Mouse (Mus musculus) heart, embryonic 14.5 days (tissue): ENCODE results near the gene Eif5b. TPM values are rescaled to one million over a fixed set of nuclear protein-coding genes. Genes with fewer than 3 reads are reported as not detected.
"Not testable (repeated sequence)": the region's sequence is repeated elsewhere in the genome, so short reads cannot be mapped to it uniquely, and the experiment has no call there.

Experiments used
- ATAC-seq: fragments of 200-750 bp; cut with Nextera tagmentation; 2 replicates; pipeline ENCODE4 v1.8.0; 2017; ENCODE audit warnings: low read depth, moderate TSS enrichment; ENCODE audit not compliant: insufficient number of reproducible peaks, insufficient read depth, low FRiP score
- H3K27ac ChIP-seq, 2 experiments: fragments of 200-500 bp in 1 of 2; fragments of 300-500 bp in 1 of 2; sonication (generic) in 1 of 2; replicated peaks in 1 of 2; 2 replicates each; pipeline ENCODE4 v1.5.1; 2012 to 2014; ENCODE audit warnings: low read depth in 2 of 2, low read length in 2 of 2, control low read depth in 1 of 2, mild to moderate bottlenecking in 1 of 2, mixed read lengths in 1 of 2; ENCODE audit not compliant: control insufficient read depth in 1 of 2, insufficient read depth in 1 of 2
- H3K27me3 ChIP-seq: fragments of 300-500 bp; sonication (generic); 2 replicates; pipeline ENCODE4 v1.6.1; 2014; ENCODE audit warnings: mild to moderate bottlenecking, low read length, control low read depth; ENCODE audit not compliant: control insufficient read depth, insufficient read depth
- H3K36me3 ChIP-seq: fragments of 300-500 bp; sonication (generic); 2 replicates; pipeline ENCODE4 v1.6.1; 2014; ENCODE audit warnings: mild to moderate bottlenecking, control low read depth, low read length, mixed read lengths; ENCODE audit not compliant: control insufficient read depth, insufficient read depth
- H3K4me1 ChIP-seq, 2 experiments: fragments of 200-500 bp in 1 of 2; fragments of 300-500 bp in 1 of 2; sonication (generic) in 1 of 2; 2 replicates each; pipeline ENCODE4 v1.6.1; 2012 to 2014; ENCODE audit warnings: low read length in 2 of 2, control low read depth in 1 of 2, mixed read lengths in 1 of 2; ENCODE audit not compliant: control insufficient read depth in 2 of 2, insufficient read depth in 2 of 2
- H3K4me2 ChIP-seq: fragments of 300-500 bp; sonication (generic); 2 replicates; pipeline ENCODE4 v1.6.1; 2014; ENCODE audit warnings: mild to moderate bottlenecking, low read length
- H3K4me3 ChIP-seq, 2 experiments: fragments of 200-500 bp in 1 of 2; fragments of 300-500 bp in 1 of 2; sonication (generic) in 1 of 2; 2 replicates each; pipeline ENCODE4 v1.5.1; 2012 to 2014; ENCODE audit warnings: low read length in 2 of 2, mild to moderate bottlenecking in 2 of 2, control low read depth in 1 of 2, low read depth in 1 of 2, moderate library complexity in 1 of 2; ENCODE audit not compliant: control insufficient read depth in 1 of 2, insufficient read depth in 1 of 2
- H3K9ac ChIP-seq: fragments of 300-500 bp; sonication (generic); 2 replicates; pipeline ENCODE4 v1.6.1; 2014; ENCODE audit warnings: mild to moderate bottlenecking, low read length
- H3K9me3 ChIP-seq: fragments of 300-500 bp; sonication (generic); 2 replicates; pipeline ENCODE4 v1.6.1; 2016; ENCODE audit warnings: low read length, control low read depth; ENCODE audit not compliant: control insufficient read depth
- WGBS: fragments of 180-500 bp; shearing (Covaris S2); extraction: QIAGEN DNeasy Blood & Tissue Kit; methylation state at CpG from one replicate; pipeline ENCODE4 v1.1.7; 2014; 5-methylcytosine and 5-hydroxymethylcytosine counted together
- polyA plus RNA-seq: library from polyadenylated mRNA; unstranded; fragments of >200 nt; fragmentation: Nextera tagmentation; extraction: Ambion mirVana; gene quantifications from 2 replicates; pipeline ENCODE4 v1.2.1, GENCODE M21; 2014

The Eif5b gene
- polyA plus RNA-seq, 1 experiment from 2014 or later: 16.1 TPM

DNA sequence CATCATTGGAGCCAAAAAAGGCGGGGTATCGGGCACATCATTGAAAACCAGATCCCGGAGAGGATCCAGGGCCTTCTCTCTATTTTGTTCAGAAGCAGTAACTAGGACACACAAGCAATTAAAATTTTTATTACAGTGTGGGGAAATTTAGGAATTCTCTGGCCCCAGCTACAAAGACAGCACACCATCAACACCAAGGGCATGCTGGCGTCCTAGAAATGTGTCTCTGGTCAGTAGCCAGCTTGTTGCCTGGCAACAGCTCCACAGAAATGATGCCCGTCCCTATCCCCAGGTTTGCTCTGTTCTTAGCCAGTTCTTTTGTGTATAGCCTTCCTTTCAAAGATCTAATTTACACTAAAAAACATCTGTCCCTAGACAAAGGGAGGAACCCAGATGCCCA, 38.3 kb upstream of the Eif5b start:
- no peak for ATAC-seq
- Histone ChIP-seq H3K4me2 (no peak overlapping the region), H3K36me3 (no peaks in the 10 kb centered on the region), H3K4me1 (peaks cover 0 to 6% of the 10 kb centered on the region in 2 experiments; a peak in 1 of 4 replicates), H3K9me3 (no peaks in the 10 kb centered on the region), H3K9ac (no peak overlapping the region), H3K4me3 (no peak overlapping the region), H3K27ac (no peak overlapping the region), H3K27me3 (no peaks in the 10 kb centered on the region)
- 73% methylated on average over 5 of the region's 5 CpGs for WGBS

DNA sequence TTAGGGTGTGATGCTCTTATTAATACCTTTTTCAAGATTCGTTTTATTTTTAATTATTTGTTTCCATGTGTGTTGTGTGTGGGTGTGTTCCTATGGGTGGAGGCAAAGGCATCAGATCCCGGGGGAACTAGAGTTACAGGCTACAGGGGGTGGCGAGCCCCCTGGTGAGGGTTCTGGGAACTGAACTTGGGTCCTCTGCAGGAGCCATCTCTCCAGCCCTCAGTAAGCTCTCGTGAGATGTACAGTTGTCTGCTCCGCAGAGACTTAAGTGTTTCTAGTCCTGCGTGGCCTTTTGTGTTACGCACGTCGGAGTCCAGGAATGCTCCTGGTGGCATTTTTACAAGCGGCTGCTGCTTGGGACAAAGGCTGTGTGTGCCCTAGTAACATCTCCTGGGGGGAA, 32.2 kb upstream of the Eif5b start:
- Histone ChIP-seq H3K4me1 (no peaks in the 10 kb centered on the region), H3K27me3 (no peaks in the 10 kb centered on the region), H3K36me3 (no peaks in the 10 kb centered on the region), H3K4me2 (no peak overlapping the region), H3K9me3 (no peaks in the 10 kb centered on the region), H3K4me3 (no peak overlapping the region), H3K27ac (no peak overlapping the region), H3K9ac (no peak overlapping the region)
- ATAC-seq: no peak
- WGBS: 56% methylated on average over 10 of the region's 10 CpGs

DNA sequence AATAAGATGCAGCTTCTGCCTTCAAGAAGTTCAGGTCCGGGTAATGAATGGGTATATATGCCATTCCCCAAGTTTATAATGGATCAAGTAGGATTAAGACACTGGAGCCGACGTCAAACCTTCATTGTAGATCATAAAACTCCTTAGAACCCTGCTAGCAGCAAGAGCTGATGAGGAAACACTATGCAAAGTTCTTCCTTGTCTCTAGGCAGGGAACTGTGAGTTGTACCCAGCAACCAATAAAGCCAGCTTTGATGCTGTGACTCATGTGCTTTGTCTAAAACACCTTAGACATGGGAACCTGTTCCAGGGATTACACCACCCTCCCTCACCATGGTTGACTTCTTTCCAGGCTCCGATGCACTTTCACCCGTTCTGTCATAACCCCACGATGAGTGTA, 29.1 kb upstream of the Eif5b start:
- Histone ChIP-seq H3K27me3 (no peaks in the 10 kb centered on the region), H3K4me3 (no peak overlapping the region), H3K4me2 (no peak overlapping the region), H3K9ac (no peak overlapping the region), H3K9me3 (no peaks in the 10 kb centered on the region), H3K36me3 (no peaks in the 10 kb centered on the region), H3K27ac (no peak overlapping the region), H3K4me1 (peaks cover 2 to 8% of the 10 kb centered on the region in 2 experiments; a peak in 3 of 4 replicates)
- 84% methylated on average over 6 of the region's 6 CpGs for WGBS
- no peak for ATAC-seq

DNA sequence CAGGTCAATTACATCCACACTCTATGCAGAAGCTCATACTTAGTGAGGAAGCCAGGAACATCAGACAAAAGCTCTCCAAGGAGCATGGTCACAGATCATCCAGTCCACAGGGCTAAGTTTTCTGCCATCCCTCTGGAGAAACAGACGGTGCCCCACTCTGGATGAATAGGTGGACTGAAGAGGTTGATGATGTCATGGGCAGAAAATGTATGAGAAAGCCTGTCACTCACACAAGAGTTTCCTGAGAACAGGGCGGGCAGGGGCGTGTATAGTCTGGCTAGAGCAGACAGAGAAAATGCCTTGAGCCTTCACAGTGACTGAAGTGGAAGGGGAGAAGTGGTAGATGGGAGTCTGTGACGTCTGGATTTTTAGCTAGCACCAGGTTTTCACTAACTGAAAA, 26.3 kb upstream of the Eif5b start:
- no peak overlapping the region for H3K9ac ChIP-seq
- 13% methylated on average over 4 of the region's 4 CpGs for WGBS
- H3K36me3 ChIP-seq: no peaks in the 10 kb centered on the region
- no peak overlapping the region for H3K27ac ChIP-seq
- H3K9me3 ChIP-seq: no peaks in the 10 kb centered on the region
- no peak overlapping the region for H3K4me2 ChIP-seq
- H3K27me3 ChIP-seq: no peaks in the 10 kb centered on the region
- H3K4me3 ChIP-seq: no peak overlapping the region
- peaks cover 2 to 8% of the 10 kb centered on the region in 2 experiments; a peak in 3 of 4 replicates for H3K4me1 ChIP-seq
- ATAC-seq: no peak

DNA sequence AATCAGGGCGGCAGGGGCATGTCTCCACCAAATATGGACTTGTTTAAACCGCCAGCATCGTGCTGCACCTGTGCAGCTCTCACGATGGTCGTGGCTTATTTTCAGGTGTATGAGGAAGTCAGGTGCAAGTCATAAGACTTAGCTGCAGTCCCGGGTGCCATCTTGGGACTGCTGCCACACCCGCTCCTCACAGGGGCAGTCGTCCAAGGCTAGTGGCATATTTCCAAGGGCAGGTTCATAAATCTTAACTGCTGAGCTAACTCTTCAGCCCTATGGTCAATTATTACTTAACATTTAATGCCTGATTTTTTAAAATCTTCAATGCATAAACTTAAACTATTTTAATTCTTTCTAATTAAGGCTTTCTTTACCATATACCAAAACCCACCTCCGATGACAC, 21.1 kb upstream of the Eif5b start:
- H3K9ac ChIP-seq, H3K4me2 ChIP-seq, H3K4me3 ChIP-seq, H3K27ac ChIP-seq, H3K27me3 ChIP-seq, H3K4me1 ChIP-seq, ATAC-seq, H3K9me3 ChIP-seq, H3K36me3 ChIP-seq: not testable (repeated sequence)
- 71% methylated on average over 9 of the region's 9 CpGs for WGBS

DNA sequence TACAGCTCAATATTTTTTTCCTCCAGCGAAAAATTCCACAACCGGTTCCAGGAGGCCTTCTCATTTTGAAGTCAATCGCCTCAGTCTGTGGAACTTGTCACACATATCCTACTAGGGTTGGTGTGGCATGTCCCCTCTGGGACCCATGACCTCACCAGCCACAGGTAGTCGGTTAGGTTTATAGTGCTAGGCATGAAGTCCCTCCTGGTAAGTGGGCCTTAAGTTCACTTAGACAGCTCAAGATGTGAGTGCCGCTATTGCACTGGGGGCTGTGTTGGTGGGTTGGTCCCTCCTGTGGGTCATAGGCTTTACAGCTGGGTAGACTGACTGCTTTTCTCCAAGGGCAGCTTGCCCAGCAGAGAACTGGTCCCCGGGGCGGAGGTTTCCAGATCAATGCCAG, 20.5 kb upstream of the Eif5b start:
- no peak overlapping the region for H3K27ac ChIP-seq
- no peaks in the 10 kb centered on the region for H3K4me1 ChIP-seq
- H3K36me3 ChIP-seq: no peaks in the 10 kb centered on the region
- H3K4me2 ChIP-seq: no peak overlapping the region
- no peaks in the 10 kb centered on the region for H3K27me3 ChIP-seq
- WGBS: 88% methylated on average over 7 of the region's 7 CpGs
- H3K4me3 ChIP-seq: no peak overlapping the region
- no peaks in the 10 kb centered on the region for H3K9me3 ChIP-seq
- H3K9ac ChIP-seq: no peak overlapping the region
- ATAC-seq: no peak

DNA sequence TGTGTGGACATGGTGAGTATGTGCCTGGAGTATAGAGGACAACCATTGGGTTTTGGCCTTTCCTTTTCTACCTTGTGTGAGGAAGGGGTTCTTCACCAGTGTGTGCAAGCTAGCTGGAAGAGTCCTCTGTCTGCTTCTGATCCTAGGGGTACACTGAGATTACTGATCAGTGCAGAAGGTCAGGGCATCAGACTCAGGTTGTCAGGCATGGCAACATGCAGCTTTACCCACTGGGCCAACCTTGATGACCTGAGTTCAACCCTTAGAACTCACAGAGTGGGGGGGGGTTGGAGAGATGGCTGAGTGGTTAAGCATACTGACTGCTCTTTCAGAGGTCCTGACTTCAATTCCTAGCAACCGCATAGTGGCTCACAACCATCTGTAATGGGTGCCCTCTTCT, 13.5 kb upstream of the Eif5b start:
- no peak for ATAC-seq
- Histone ChIP-seq H3K4me1 (no peaks in the 10 kb centered on the region), H3K9ac (no peak overlapping the region), H3K9me3 (no peaks in the 10 kb centered on the region), H3K27me3 (no peaks in the 10 kb centered on the region), H3K27ac (no peak overlapping the region), H3K36me3 (peaks cover 41% of the 10 kb centered on the region), H3K4me3 (no peak overlapping the region), H3K4me2 (no peak overlapping the region)
- WGBS: 80% methylated on average over 1 of the region's 1 CpGs

DNA sequence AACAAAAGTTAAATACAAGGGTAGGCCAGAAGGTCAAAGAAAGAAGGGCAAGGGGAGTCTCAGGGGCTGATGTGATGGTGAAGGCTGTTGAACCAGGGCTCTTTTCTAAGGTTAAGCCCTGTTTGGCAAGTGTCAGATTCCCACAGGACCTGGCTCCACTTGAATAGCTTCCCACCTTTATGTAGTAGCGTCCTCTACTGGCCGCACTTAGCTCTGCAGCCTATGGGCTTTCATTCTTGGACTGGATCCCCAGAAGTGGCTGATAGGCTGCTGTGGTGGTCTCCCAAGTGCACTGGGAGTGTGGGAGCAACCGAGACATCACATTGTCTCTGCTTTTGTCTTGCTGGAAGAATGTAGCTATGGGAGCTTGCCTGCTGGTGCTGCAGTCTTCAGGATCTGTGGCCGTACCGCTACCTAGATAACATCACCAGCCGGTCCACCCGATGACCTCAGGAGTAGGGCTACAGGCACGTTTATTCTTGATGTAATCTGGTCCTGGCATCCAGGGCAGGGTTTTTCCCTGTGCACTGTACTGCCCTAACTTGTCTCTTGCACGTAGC, 12.0 kb upstream of the Eif5b start:
- H3K9ac ChIP-seq: no peak overlapping the region
- peaks cover 56% of the 10 kb centered on the region for H3K36me3 ChIP-seq
- H3K27ac ChIP-seq: no peak overlapping the region
- 76% methylated on average over 9 of the region's 9 CpGs for WGBS
- H3K27me3 ChIP-seq: no peaks in the 10 kb centered on the region
- no peaks in the 10 kb centered on the region for H3K9me3 ChIP-seq
- no peaks in the 10 kb centered on the region for H3K4me1 ChIP-seq
- H3K4me2 ChIP-seq: no peak overlapping the region
- ATAC-seq: no peak
- no peak overlapping the region for H3K4me3 ChIP-seq
